Mouse (Mus musculus) thymus, postnatal 25 days (tissue): ENCODE results near the gene Clta.

Source experiments
- DNase-seq: peaks from one replicate; pipeline ENCODE4 v3.0.0; 2022

Clta gene

DNA sequence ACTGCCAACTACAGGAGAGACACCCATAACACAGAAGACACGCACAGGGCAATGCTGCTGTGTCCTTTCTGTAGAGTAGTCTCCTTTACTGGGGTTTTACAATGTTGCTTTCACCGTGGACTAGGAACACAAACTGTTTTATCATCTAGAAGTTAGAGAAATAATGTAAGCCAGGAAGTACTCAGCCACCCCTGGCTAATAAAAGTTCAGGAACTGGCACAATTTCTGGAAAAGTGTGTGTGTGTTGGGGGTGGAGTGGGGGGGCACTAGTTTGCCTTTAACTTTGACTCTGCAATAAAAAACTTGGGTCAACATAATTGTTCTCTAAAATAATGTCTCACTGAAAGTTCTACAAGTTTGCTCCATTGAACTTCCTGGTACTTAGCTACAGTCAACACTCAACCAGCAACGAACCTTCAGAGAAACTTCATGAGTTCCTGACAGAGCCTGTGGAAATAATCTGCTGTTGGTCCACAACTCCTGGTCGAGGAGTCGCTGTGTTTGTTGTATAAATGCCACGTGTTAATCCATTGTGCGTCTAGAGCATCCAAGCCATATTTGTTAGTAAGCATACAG lies 74.2 kb downstream of the Clta start:
- DNase-seq, result no peak
